Mouse (Mus musculus): ENCODE results near the gene Pip4k2a. TPM values are rescaled to one million over a fixed set of nuclear protein-coding genes. Genes with fewer than 3 reads are reported as not detected.

Gene Pip4k2a
- polyA plus RNA-seq, 1 experiment: 10.4 TPM

- H3K79me2 ChIP-seq (ENCODE audit: control insufficient read depth, insufficient read depth): no peaks in the 10 kb centered on the region
- no peaks in the 10 kb centered on the region for H3K27me3 ChIP-seq (ENCODE audit: control insufficient read depth, insufficient read depth, insufficient read length)
- H3ac ChIP-seq (ENCODE audit: control insufficient read depth, insufficient read length): no peak overlapping the region
- no peak overlapping the region for H3K4me2 ChIP-seq (ENCODE audit: low read depth)
- no peak overlapping the region for H3K4me3 ChIP-seq
- no peaks in the 10 kb centered on the region for H3K36me3 ChIP-seq (ENCODE audit: control insufficient read depth, insufficient read depth)
- TF ChIP-seq TCF3 (IDR thresholded peaks at IDR 0.05; ENCODE audit: insufficient read length, low read depth): no peak
- no peak for TF ChIP-seq TCF12 (IDR thresholded peaks at IDR 0.05; ENCODE audit: insufficient read depth, poor library complexity, severe bottlenecking)
- TF ChIP-seq REST (IDR thresholded peaks at IDR 0.05; ENCODE audit: insufficient read depth, insufficient read length): no peak
- no peak for TF ChIP-seq CEBPB (IDR thresholded peaks at IDR 0.05; ENCODE audit: insufficient read depth, poor library complexity, severe bottlenecking)
- no peak for TF ChIP-seq SRF (IDR thresholded peaks at IDR 0.05; ENCODE audit: control insufficient read depth, insufficient read length, low read depth)
- no peak for TF ChIP-seq POLR2AphosphoS2 (IDR thresholded peaks at IDR 0.05; ENCODE audit: insufficient read length, low read depth)
- TF ChIP-seq MYOG (IDR thresholded peaks at IDR 0.05; ENCODE audit: control insufficient read depth in 1 of 3, insufficient read depth in 1 of 3, insufficient read length in 2 of 3, low read depth in 2 of 3): no peak
- no peak for TF ChIP-seq USF1 (IDR thresholded peaks at IDR 0.05; ENCODE audit: low read depth)
- TF ChIP-seq MAX (IDR thresholded peaks at IDR 0.05; ENCODE audit: low read depth): no peak
Measured at GRCm38 (mm10) chr2:18831031-18831774, 166.7 kb downstream of the Pip4k2a start.

- TF ChIP-seq USF1 (IDR thresholded peaks at IDR 0.05; ENCODE audit: low read depth) (no peak), POLR2AphosphoS2 (IDR thresholded peaks at IDR 0.05; ENCODE audit: insufficient read length, low read depth) (no peak), SRF (IDR thresholded peaks at IDR 0.05; ENCODE audit: control insufficient read depth, insufficient read length, low read depth) (no peak), CEBPB (IDR thresholded peaks at IDR 0.05; ENCODE audit: insufficient read depth, poor library complexity, severe bottlenecking) (no peak), MYOG (IDR thresholded peaks at IDR 0.05; ENCODE audit: control insufficient read depth in 1 of 3, insufficient read depth in 1 of 3, insufficient read length in 2 of 3, low read depth in 2 of 3) (no peak), MYOD1 (IDR thresholded peaks at IDR 0.05; ENCODE audit: control insufficient read depth in 1 of 3, insufficient read length in 2 of 3, low read depth in 2 of 3) (no peak), TCF12 (IDR thresholded peaks at IDR 0.05; ENCODE audit: insufficient read depth, poor library complexity, severe bottlenecking) (no peak), REST (IDR thresholded peaks at IDR 0.05; ENCODE audit: insufficient read depth, insufficient read length) (no peak), TCF3 (IDR thresholded peaks at IDR 0.05; ENCODE audit: insufficient read length, low read depth) (no peak), MAX (IDR thresholded peaks at IDR 0.05; ENCODE audit: low read depth) (no peak), POLR2A (IDR thresholded peaks at IDR 0.05; ENCODE audit: insufficient read length, low read depth) (no peak), E2F4 (IDR thresholded peaks at IDR 0.05; ENCODE audit: insufficient read depth) (no peak)
- no peak overlapping the region for H3K4me2 ChIP-seq (ENCODE audit: low read depth)
- no peaks in the 10 kb centered on the region for H3K79me2 ChIP-seq (ENCODE audit: control insufficient read depth, insufficient read depth)
Measured at GRCm38 (mm10) chr2:18822711-18823110, 175.2 kb downstream of the Pip4k2a start.

GRCm38 (mm10) chr2:18821451-18822379 is 176.2 kb downstream of the Pip4k2a start:
- Histone ChIP-seq H3K27me3 (ENCODE audit: control insufficient read depth, insufficient read depth, insufficient read length) (no peaks in the 10 kb centered on the region), H3K4me2 (ENCODE audit: low read depth) (peak overlapping the region; percentile 69), H3K79me2 (ENCODE audit: control insufficient read depth, insufficient read depth) (no peaks in the 10 kb centered on the region), H3K36me3 (ENCODE audit: control insufficient read depth, insufficient read depth) (no peaks in the 10 kb centered on the region), H3K4me3 (peak overlapping the region; percentile 9), H3ac (ENCODE audit: control insufficient read depth, insufficient read length) (no peak overlapping the region)
- TF ChIP-seq POLR2A (IDR thresholded peaks at IDR 0.05; ENCODE audit: insufficient read length, low read depth) (no peak), MYOD1 (IDR thresholded peaks at IDR 0.05; ENCODE audit: control insufficient read depth in 1 of 3, insufficient read length in 2 of 3, low read depth in 2 of 3) (no peak), TCF12 (IDR thresholded peaks at IDR 0.05; ENCODE audit: insufficient read depth, poor library complexity, severe bottlenecking) (no peak), E2F4 (IDR thresholded peaks at IDR 0.05; ENCODE audit: insufficient read depth) (no peak)

More at GRCm38 (mm10) chr2:18822711-18823110, 175.2 kb downstream of the Pip4k2a start:
- Histone ChIP-seq H3K4me3 (no peak overlapping the region), H3ac (ENCODE audit: control insufficient read depth, insufficient read length) (no peak overlapping the region), H3K36me3 (ENCODE audit: control insufficient read depth, insufficient read depth) (no peaks in the 10 kb centered on the region), H3K27me3 (ENCODE audit: control insufficient read depth, insufficient read depth, insufficient read length) (no peaks in the 10 kb centered on the region)

GRCm38 (mm10) chr2:18819520-18819919 is 178.4 kb downstream of the Pip4k2a start:
- TF ChIP-seq E2F4 (IDR thresholded peaks at IDR 0.05; ENCODE audit: insufficient read depth) (no peak), POLR2AphosphoS2 (IDR thresholded peaks at IDR 0.05; ENCODE audit: insufficient read length, low read depth) (no peak), MYOG (IDR thresholded peaks at IDR 0.05; ENCODE audit: control insufficient read depth in 1 of 3, insufficient read depth in 1 of 3, insufficient read length in 2 of 3, low read depth in 2 of 3) (no peak), MYOD1 (IDR thresholded peaks at IDR 0.05; ENCODE audit: control insufficient read depth in 1 of 3, insufficient read length in 2 of 3, low read depth in 2 of 3) (no peak), CEBPB (IDR thresholded peaks at IDR 0.05; ENCODE audit: insufficient read depth, poor library complexity, severe bottlenecking) (no peak), SRF (IDR thresholded peaks at IDR 0.05; ENCODE audit: control insufficient read depth, insufficient read length, low read depth) (no peak), REST (IDR thresholded peaks at IDR 0.05; ENCODE audit: insufficient read depth, insufficient read length) (no peak), TCF12 (IDR thresholded peaks at IDR 0.05; ENCODE audit: insufficient read depth, poor library complexity, severe bottlenecking) (no peak), MAX (IDR thresholded peaks at IDR 0.05; ENCODE audit: low read depth) (no peak), TCF3 (IDR thresholded peaks at IDR 0.05; ENCODE audit: insufficient read length, low read depth) (no peak), POLR2A (IDR thresholded peaks at IDR 0.05; ENCODE audit: insufficient read length, low read depth) (no peak), USF1 (IDR thresholded peaks at IDR 0.05; ENCODE audit: low read depth) (no peak)
- no peaks in the 10 kb centered on the region for H3K27me3 ChIP-seq (ENCODE audit: control insufficient read depth, insufficient read depth, insufficient read length)

More at GRCm38 (mm10) chr2:18819520-18819919, 178.4 kb downstream of the Pip4k2a start:
- Histone ChIP-seq H3K4me3 (no peak overlapping the region), H3K79me2 (ENCODE audit: control insufficient read depth, insufficient read depth) (no peaks in the 10 kb centered on the region), H3ac (ENCODE audit: control insufficient read depth, insufficient read length) (no peak overlapping the region), H3K4me2 (ENCODE audit: low read depth) (no peak overlapping the region), H3K36me3 (ENCODE audit: control insufficient read depth, insufficient read depth) (no peaks in the 10 kb centered on the region)

Data from myocyte (in vitro differentiated cells).